Mouse (Mus musculus): Measurements from ENCODE around the gene Atp6v1g3. TPM values are rescaled to one million over a fixed set of nuclear protein-coding genes. Genes with fewer than 3 reads are reported as not detected.
A peak's percentile ranks its signal among the peaks of the same experiment; 100 is the strongest.

Atp6v1g3 gene
- polyA plus RNA-seq, 1 experiment from 2014 or later = not detected

- Histone ChIP-seq H3K4me3 (ENCODE audit: low read depth, low read length) (no peak overlapping the region), H3K27me3 (replicated peaks; ENCODE audit: control insufficient read depth, insufficient read depth, low read length) (no peaks in the 10 kb centered on the region), H3K9ac (ENCODE audit: low read depth, low read length) (no peak overlapping the region), H3K4me2 (replicated peaks; ENCODE audit: low read depth) (no peak overlapping the region), H3K9me3 (ENCODE audit: control insufficient read depth) (no peaks in the 10 kb centered on the region), H3K4me1 (replicated peaks; ENCODE audit: control insufficient read depth, insufficient read depth, low read length) (no peaks in the 10 kb centered on the region), H3K27ac (ENCODE audit: low read depth, low read length) (no peak overlapping the region), H3K36me3 (ENCODE audit: control insufficient read depth, insufficient read depth) (no peaks in the 10 kb centered on the region)
- TF ChIP-seq CTCF (IDR thresholded peaks at IDR 0.05; ENCODE audit: low read depth) = no peak
- WGBS = 84% methylated on average over 3 of the region's 3 CpGs
- no peak for ATAC-seq
Measured at GRCm38 (mm10) chr1:138261520-138261919, 12.0 kb upstream of the Atp6v1g3 start.

DNA sequence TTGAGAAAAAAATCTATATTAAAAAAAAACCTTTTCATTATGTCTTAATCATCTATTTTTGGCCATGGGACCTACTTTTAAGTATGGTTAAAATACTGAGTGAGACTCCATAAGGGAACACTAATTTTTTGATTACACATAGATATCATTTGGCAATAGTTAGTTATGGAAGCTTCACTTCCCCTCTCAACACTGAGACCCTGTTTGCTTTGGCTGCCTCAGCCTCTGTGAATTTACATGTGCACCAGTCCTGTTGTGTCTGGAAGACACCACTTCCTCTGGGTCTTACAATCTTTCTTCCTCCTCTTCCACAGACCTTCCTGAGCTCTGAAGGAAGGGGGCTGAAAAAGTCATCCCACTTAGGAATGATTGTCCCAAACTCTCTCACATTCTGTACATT, 11.1 kb upstream of the Atp6v1g3 start:
- H3K36me3 ChIP-seq (ENCODE audit: control insufficient read depth, insufficient read depth) = no peaks in the 10 kb centered on the region
- H3K27me3 ChIP-seq (replicated peaks; ENCODE audit: control insufficient read depth, insufficient read depth, low read length) = no peaks in the 10 kb centered on the region
- no peak overlapping the region for H3K9ac ChIP-seq (ENCODE audit: low read depth, low read length)
- no peak for ATAC-seq
- no peak overlapping the region for H3K4me3 ChIP-seq (ENCODE audit: low read depth, low read length)
- no peak overlapping the region for H3K27ac ChIP-seq (ENCODE audit: low read depth, low read length)
- H3K9me3 ChIP-seq (ENCODE audit: control insufficient read depth) = no peaks in the 10 kb centered on the region
- no peak for TF ChIP-seq CTCF (IDR thresholded peaks at IDR 0.05; ENCODE audit: low read depth)
- no peak overlapping the region for H3K4me2 ChIP-seq (replicated peaks; ENCODE audit: low read depth)
- no peaks in the 10 kb centered on the region for H3K4me1 ChIP-seq (replicated peaks; ENCODE audit: control insufficient read depth, insufficient read depth, low read length)

DNA sequence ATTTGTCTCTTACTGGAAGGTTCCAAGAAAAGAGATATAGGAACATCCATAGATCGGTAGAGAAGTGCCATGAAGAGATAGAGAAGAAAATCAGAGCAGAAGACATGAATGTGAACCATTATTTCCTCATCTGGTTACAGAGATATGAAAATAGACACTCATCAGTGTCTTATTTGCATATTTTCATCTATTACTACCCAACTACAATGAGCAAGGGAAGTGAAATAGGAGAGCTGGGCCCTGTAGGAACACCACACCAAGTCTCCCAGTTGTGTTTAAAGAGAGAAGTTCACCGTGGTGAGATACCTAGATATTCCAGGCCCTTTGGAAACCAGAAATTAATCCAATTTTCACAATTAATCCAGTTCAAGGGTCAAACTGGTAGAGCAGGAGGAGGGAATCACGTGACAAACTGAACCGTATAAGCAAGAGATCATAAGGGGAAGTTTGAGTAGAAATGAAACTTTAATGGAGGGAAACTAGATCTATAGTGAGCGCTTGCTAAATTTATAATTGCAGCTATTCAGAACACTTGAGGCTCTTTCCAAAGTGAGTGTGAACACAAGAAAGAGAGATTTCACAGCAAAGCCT, 6.0 kb upstream of the Atp6v1g3 start:
- WGBS = 89% methylated on average over 5 of the region's 5 CpGs
- no peak for ATAC-seq
- no peak for TF ChIP-seq CTCF (IDR thresholded peaks at IDR 0.05; ENCODE audit: low read depth)
- Histone ChIP-seq H3K4me3 (ENCODE audit: low read depth, low read length) (no peak overlapping the region), H3K9me3 (ENCODE audit: control insufficient read depth) (no peaks in the 10 kb centered on the region), H3K27me3 (replicated peaks; ENCODE audit: control insufficient read depth, insufficient read depth, low read length) (no peaks in the 10 kb centered on the region), H3K4me2 (replicated peaks; ENCODE audit: low read depth) (no peak overlapping the region), H3K4me1 (replicated peaks; ENCODE audit: control insufficient read depth, insufficient read depth, low read length) (no peaks in the 10 kb centered on the region), H3K9ac (ENCODE audit: low read depth, low read length) (no peak overlapping the region), H3K27ac (ENCODE audit: low read depth, low read length) (no peak overlapping the region), H3K36me3 (ENCODE audit: control insufficient read depth, insufficient read depth) (no peaks in the 10 kb centered on the region)

GRCm38 (mm10) chr1:138274930-138275329, 1.4 kb downstream of the Atp6v1g3 start:
- Histone ChIP-seq H3K27me3 (replicated peaks; ENCODE audit: control insufficient read depth, insufficient read depth, low read length) (no peaks in the 10 kb centered on the region), H3K27ac (ENCODE audit: low read depth, low read length) (no peak overlapping the region), H3K9me3 (ENCODE audit: control insufficient read depth) (no peaks in the 10 kb centered on the region), H3K9ac (ENCODE audit: low read depth, low read length) (no peak overlapping the region), H3K36me3 (ENCODE audit: control insufficient read depth, insufficient read depth) (no peaks in the 10 kb centered on the region), H3K4me3 (ENCODE audit: low read depth, low read length) (no peak overlapping the region), H3K4me2 (replicated peaks; ENCODE audit: low read depth) (no peak overlapping the region), H3K4me1 (replicated peaks; ENCODE audit: control insufficient read depth, insufficient read depth, low read length) (no peaks in the 10 kb centered on the region)
- TF ChIP-seq CTCF (IDR thresholded peaks at IDR 0.05; ENCODE audit: low read depth) = no peak
- ATAC-seq = no peak
- WGBS = 73% methylated on average over 3 of the region's 3 CpGs

DNA sequence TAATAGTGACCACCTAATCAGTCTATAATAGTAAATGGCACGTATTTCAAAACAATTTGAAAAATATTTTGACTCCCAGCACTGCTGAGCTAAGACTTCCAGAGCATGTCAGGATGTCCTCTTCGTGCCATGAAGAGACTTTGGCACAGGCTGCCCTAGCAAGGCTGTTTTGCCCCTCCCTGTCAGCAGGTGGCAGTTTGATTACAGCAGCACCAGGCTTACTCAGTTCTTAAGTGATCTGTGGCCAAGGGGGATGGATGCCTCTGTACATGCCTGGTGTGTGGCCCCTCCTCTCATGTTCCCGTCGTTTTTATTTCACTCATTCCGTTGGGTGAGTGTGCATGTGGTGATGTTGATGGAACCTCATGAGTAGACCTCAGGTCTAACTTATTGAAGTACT, 2.3 kb downstream of the Atp6v1g3 start:
- Histone ChIP-seq H3K9ac (ENCODE audit: low read depth, low read length) (no peak overlapping the region), H3K4me2 (replicated peaks; ENCODE audit: low read depth) (no peak overlapping the region), H3K27ac (ENCODE audit: low read depth, low read length) (no peak overlapping the region), H3K4me1 (replicated peaks; ENCODE audit: control insufficient read depth, insufficient read depth, low read length) (no peaks in the 10 kb centered on the region), H3K9me3 (ENCODE audit: control insufficient read depth) (no peaks in the 10 kb centered on the region), H3K4me3 (ENCODE audit: low read depth, low read length) (no peak overlapping the region), H3K27me3 (replicated peaks; ENCODE audit: control insufficient read depth, insufficient read depth, low read length) (no peaks in the 10 kb centered on the region), H3K36me3 (ENCODE audit: control insufficient read depth, insufficient read depth) (no peaks in the 10 kb centered on the region)
- 64% methylated on average over 5 of the region's 5 CpGs for WGBS
- no peak for ATAC-seq
- 0 out of 2 replicates have a peak, but pooled peaks have one; percentile 25 for TF ChIP-seq CTCF (IDR thresholded peaks at IDR 0.05; ENCODE audit: low read depth)

DNA sequence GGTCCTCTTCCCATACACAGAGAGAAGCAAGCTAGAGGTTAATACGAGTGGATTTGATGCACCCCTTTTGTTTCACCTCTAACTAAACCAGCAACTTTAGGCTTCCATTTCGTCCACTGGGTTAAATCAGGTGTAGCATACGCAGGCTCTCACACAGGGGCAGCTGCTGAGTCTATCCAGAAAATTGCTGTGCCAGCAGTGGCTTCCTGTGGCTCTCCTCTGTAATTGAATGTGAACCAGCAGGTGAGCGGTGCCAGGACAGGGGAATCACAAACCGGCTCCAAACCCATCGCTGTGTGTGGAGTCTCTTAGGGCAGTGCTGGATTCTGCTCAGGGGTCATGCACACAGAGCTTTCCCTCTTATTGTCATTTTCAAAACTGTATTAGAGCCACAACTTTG, 7.6 kb downstream of the Atp6v1g3 start:
- WGBS = 79% methylated on average over 6 of the region's 6 CpGs

More for the DNA sequence above, 7.6 kb downstream of the Atp6v1g3 start:
- Histone ChIP-seq H3K4me3 (ENCODE audit: low read depth, low read length) (no peak overlapping the region), H3K9ac (ENCODE audit: low read depth, low read length) (no peak overlapping the region), H3K4me2 (replicated peaks; ENCODE audit: low read depth) (no peak overlapping the region), H3K36me3 (ENCODE audit: control insufficient read depth, insufficient read depth) (no peaks in the 10 kb centered on the region), H3K9me3 (ENCODE audit: control insufficient read depth) (no peaks in the 10 kb centered on the region), H3K27me3 (replicated peaks; ENCODE audit: control insufficient read depth, insufficient read depth, low read length) (no peaks in the 10 kb centered on the region), H3K27ac (ENCODE audit: low read depth, low read length) (no peak overlapping the region), H3K4me1 (replicated peaks; ENCODE audit: control insufficient read depth, insufficient read depth, low read length) (no peaks in the 10 kb centered on the region)
- no peak for TF ChIP-seq CTCF (IDR thresholded peaks at IDR 0.05; ENCODE audit: low read depth)
- ATAC-seq = no peak

All from intestine, postnatal 0 days (tissue).